Mouse (Mus musculus) heart, adult 2 months (tissue): ENCODE data around the gene Rph3a.

Experiments used
- CTCF ChIP-seq: fragments of 200-600 bp; IDR thresholded peaks from 2 replicates; pipeline ENCODE4 v1.8.1; 2022; ENCODE audit warnings: antibody characterized with exemption, mild to moderate bottlenecking, moderate library complexity
- EP300 ChIP-seq: fragments of 200-500 bp; IDR thresholded peaks from 2 replicates; pipeline ENCODE4 v1.6.1; 2011; ENCODE audit warnings: low read depth, low read length, control low read depth; ENCODE audit not compliant: insufficient read depth
- POLR2A ChIP-seq: fragments of 200-500 bp; IDR thresholded peaks from 2 replicates; pipeline ENCODE4 v1.6.1; 2011; ENCODE audit warnings: mild to moderate bottlenecking, low read depth, low read length, control low read depth; ENCODE audit not compliant: insufficient read depth

- no peak for TF ChIP-seq CTCF
- TF ChIP-seq POLR2A: no peak
- TF ChIP-seq EP300: no peak
Observed at GRCm38 (mm10) chr5:120890991-120891390, 118.9 kb downstream of the Rph3a start.
